Mouse (Mus musculus) ovary, postnatal 36 days (tissue): ENCODE measurements around the gene Ncmap.
A peak's percentile ranks its signal among the peaks of the same experiment; 100 is the strongest.
"Not testable (repeated sequence)": the region's sequence is repeated elsewhere in the genome, so short reads cannot be mapped to it uniquely, and the experiment has no call there.

Source experiments
- DNase-seq: peaks from one replicate; pipeline ENCODE4 v3.0.0; 2022; ENCODE audit warnings: low spot score, mixed read lengths

The Ncmap gene

DNA sequence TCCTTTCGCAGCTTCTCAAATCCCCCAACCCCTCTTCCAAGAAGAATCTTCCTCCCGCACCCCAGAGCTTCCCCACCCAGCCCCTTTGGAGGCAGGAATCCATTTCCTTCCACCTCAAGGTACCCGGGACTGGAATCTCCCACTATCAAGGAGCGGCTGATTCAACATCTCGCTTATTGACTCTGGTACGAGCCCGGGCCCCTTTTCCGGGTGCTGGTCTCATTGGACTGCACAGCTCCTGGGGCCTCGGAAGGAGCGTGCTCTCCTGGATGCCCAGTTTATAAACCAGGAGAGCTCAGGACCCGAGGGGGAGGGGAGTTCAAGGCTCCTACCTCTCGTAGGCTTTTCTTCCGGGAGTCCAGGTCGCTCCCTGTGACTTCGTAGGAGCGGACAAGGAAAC lies 476 bp downstream of the Ncmap start:
- no peak for DNase-seq

DNA sequence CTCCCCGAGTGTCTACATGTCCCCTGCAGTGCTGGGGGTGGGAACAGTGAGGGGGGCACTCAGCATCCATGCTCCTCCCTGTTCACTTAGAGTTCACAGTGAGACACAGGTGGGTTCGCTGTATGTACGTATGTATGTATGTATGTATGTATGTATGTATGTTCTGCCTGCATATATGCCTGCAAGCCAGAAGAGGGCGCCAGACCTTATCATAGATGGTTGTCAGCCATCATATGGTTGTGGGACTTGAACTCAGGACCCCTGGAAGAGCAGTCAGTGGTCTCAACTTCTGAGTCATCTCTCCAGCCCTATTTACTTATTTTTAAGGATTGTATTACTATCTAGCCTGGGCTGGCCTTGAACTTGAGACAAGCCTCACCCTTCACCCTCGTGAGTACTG lies 1.7 kb downstream of the Ncmap start:
- DNase-seq: no peak

DNA sequence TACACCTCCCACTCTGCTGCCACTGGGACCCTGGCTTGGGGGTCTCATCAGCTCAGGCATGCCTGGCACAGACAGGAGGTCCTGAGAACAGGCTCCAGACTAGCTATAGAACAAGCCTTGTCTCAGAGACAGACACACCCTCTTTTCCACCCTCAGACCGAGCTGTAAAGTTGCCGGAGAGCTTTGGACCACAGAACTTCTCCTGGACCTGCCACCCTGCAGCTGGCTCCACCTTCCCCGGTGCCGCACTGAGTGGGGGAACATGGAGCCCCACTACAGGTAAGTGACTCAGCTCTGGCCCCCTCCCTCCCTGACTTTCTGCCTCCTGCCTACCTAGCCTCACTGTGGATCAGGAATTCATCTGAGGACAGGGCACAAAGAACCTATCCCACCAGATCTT lies 2.7 kb downstream of the Ncmap start:
- no peak for DNase-seq

DNA sequence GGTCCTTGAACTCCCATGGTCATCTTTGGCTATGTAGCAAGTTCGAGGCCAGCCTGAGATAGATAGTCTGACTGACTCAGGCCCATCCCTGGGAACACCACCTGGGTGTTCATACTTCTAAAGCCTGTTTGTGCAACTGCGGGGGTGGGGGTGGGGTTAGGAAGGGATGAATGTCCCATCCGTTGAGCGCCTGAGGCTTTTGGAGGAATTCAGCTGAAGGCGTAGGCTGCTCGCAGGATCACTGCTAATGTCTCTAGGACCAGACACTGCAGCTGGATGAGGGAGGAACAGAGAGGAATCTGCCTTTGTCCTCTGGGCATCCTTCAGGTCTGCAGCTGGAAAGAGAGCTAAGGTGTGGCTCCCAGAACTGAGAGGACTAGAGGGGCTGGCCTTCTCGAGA lies 3.4 kb downstream of the Ncmap start:
- no peak for DNase-seq

DNA sequence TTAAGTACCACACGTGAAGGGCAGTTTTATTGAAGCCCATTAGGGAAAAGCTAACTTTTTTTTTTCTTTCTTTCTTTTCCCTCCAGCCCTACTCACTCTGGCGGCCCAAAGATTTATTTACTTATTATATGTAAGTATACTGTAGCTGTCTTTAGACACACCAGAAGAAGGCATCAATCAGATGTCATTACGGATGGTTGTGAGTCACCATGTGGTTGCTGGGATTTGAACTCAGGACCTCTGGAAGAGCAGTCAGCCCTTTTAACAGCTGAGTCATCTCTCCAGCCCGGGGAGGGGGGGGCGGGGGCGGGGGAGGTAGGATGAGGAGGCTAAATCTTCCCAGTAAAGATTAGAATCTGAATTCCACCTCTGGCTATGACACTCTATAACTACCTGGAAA lies 4.6 kb downstream of the Ncmap start:
- no peak for DNase-seq

DNA sequence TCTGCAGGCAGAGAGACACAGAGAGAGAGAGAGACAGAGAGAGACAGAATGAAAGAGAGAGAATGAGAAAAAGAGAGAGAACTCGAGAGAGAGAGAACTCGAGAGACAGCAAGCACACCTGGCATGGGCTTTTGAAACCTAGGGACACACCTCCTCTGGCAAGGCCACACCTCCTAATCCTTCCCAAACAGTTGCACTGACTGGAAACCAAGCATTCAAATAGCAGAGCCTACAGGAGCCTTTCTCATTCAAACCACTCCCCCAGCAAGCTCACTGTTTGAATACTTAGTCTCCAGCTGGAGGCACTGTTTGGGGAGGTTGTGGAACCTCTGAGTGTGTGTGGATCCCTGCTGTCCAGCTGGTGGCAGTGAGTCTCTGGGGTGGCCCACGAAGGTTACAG lies 5.2 kb downstream of the Ncmap start:
- no peak for DNase-seq

DNA sequence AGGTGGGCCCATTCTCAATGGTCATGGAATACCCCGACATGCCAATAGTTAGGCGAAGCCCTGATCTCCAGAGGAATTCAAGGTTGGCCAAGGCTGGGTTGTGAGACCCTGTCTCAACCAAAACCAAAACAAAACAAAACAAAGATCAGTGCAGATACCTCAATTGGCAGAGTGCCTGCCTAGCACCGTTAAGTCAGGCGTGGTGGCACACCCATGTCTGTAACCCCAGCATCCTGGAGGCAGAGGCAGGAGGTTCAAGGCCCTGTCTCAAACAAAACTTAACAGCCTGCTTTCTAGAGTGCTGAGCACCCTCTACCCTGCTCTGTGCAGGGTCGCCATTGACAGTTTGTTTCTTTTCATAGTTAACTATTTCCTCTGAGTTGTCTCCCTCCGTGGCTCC lies 7.0 kb downstream of the Ncmap start:
- no peak for DNase-seq

DNA sequence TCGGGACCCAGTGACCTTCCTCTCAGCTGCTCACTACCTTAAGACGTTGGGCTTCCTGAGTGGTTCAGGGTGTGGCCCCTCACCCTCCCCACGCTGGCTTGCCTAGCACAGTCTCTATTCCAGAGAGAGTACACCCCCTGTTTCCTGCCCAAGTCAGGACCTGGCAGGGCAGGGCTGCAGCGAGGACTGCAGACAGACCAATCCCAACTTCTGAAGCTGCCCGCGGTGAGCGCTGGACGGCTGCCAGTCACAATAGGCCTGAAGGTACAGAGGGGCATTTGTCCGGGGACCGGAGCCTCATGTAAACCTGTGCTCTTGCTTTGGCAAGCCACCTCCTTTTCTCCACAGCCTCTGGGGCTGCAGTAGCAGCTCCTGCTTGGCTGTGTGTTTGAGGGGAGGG lies 12.4 kb downstream of the Ncmap start:
- DNase-seq: no peak

DNA sequence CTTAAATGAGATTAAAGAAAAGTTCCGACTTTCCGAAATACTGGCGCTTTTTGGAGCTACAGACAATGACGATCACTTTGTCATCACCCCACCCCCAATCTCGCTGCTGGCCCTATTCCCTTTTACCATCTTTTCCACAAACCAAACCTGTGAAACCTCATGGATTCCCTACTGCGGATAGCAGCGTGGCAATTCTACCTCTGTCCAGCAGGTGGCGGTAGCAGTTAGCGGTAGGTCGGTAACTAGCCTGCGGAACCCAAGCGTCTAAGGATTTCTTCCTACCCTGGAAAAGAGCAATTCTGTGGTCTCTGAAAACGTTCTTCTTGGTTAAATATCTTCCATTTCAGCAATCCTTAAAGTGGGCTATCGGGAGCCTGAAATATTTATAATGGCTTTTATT lies 15.7 kb downstream of the Ncmap start:
- DNase-seq: peak; percentile 67

DNA sequence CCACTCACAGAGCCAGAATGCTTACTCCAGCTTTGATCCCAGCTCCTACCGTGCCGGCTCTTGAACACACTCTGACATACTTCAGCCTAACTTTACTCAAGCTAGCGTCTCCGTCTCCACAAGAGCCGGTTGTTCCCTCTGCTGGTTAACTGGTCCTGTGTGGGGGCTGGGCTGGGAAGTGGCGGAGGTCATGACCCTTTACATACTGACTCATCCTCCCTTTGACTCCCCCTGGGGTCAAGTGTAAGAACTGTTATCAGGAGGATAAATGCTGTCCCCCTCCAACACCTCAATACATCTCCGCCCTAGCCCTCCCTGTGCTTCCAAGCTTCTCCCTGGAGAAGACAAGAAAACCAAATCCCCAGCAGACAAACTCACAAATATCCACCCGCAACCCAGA lies 16.7 kb downstream of the Ncmap start:
- DNase-seq: no peak

DNA sequence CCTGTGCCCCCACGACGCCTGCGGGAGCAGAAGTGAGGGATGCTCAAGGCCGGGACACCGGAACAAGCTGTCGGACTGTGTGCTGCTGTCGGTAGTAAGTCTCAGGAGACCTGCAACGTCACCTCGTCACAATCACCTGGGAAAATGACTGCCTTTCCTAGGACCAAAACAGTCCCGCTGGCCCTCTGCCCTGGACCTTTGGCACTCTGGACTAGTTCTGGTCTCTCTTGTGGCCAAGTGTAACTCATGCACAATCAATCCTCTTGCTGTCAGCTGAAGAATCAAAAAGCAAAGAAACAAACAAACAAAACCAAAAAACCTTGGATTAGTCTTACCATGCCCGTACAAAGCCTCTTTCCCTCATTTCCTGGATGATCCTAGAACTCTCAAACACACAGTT lies 20.8 kb downstream of the Ncmap start:
- DNase-seq: no peak

DNA sequence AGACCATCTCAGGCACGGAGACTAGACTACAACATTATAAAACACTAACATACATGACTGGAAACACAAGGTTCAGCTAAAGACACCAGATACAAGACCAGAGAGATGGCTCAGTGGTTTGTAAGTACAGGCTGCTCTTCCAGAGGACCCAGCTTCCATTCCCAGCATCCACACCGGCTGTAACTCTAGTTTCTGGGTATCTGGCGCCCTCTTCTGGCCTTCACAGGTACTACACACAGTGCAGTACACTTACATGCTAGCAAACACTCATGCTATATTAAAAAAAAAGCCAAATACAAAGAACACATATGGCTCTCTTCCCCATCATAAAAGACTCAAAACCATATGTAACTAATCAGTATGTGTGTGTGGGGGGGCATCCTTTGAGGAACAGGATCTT lies 22.6 kb downstream of the Ncmap start:
- no peak for DNase-seq

DNA sequence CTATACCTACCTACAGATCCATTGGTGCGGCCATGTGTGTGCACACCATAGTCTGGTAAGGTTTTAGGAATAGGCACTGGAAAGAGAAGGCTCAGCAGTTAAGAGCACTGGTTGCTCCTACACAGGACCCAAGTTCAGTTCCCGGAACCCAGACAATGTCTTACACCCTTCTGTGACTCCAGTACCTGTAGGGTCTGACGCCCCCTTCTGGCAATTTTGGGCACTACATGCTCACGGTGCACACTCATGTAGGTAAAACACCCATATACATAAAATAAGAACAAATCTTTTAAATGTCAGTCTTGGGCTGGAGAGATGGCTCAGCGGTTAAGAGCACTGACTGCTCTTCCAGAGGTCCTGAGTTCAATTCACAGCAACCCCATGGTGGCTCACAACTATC lies 24.7 kb downstream of the Ncmap start:
- DNase-seq: no peak

DNA sequence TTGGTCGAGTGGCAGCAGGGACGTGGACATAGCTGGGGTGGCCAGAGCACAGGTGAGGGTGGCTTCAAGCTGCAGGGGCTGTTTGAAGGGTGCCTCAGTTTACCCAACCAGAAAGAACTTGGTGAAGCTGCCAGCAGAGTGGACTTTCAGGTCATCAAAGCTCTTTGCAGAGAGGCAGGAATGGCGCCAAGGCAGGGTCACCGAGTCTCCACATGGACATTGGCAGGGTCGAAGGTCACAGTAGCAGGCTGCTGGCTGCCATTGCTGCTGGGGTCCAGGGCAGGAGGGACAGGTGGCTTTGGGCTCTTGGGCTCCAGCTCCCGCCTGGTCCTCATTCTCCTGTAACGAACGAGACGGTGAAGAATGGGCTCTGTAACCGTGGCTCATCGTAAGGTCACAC lies 27.7 kb downstream of the Ncmap start:
- no peak for DNase-seq

DNA sequence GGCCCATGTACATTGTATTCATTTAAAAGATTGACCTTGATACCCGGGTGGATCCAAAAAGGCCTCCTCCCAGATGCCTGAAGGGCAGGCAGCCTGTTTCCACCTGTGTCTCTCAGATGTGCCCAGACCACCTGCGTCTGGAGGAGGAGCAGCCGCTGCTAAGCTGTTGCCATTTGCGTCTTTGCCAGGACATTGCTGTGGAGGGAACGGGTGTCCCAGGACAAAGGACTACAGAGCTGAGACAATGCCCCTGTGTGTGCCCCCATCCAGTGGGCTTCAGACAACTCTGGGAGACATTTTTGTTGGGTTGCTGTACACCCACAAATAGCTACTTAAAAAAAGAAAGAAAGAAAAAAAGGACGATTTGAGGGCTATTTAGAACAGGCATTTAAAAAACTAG lies 35.2 kb downstream of the Ncmap start:
- no peak for DNase-seq

DNA sequence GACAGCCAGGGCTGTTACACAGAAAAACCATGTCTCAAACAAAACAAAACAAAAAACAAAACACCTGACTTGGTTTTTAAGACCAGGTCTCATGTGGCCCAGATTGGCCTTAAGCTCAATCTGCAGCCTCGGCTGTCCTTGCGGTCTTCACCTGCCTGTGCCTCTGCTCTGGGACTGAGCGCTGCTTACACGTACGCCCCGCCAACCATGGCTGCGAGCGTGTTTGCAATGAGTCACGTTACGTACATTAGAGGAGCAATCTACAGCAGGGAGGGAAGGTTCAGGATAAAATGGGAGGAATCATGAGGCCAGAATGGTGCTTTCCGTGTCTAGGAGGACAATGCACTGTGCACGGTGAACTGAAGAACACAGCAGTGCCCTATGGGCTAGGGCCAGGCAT lies 36.3 kb downstream of the Ncmap start:
- DNase-seq: no peak

DNA sequence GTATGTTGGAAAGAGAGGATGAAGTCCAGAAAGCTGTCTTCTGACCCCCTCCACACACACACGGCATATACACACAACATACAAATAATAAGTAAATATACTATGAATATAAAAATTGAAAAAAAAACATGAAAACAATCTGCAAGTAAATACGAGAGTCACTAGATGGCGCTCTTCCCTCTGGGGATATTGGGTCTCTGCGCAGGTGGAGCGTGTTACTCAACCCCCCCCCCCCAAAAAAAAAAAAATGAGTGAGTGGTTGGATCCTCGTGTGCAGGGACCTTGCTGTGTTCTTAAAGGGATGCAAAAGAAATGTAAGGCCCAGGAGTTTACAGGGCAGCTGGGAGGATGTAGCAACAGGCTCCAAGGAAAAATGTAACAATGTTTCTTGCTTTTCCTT lies 39.3 kb downstream of the Ncmap start:
- no peak for DNase-seq

DNA sequence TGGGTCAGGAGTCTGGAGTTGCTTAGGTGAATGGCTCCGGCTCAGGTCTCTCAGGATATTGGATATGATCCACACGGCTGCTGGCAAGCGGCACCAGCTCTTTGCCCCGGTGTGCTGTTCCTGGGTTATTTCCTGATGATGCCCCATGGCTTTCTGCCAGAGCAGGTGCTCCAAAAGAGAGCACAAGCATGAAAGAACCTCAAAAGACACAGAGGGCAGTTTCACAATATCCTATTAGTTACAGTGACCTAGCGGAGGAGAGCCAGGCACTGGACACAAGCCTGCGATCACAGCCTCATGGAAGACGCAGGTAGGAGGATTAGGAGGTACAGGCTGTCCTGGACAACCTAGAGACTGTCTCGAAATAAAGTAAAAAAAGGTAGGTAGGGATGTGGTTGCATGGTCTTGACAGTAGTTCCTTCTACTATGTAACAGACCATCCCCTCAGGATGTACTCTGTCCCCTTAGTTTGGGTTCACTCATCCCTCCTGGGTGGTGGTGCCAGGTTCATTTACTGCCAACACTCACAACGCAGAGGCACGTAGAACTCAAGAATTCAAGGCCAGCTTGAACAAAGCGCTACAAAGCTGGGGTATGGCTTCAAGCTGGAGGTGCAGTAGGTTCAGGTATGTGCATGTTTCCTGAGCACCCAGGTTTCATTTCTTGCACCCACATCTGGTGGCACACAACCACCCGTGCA lies 40.7 kb downstream of the Ncmap start:
- DNase-seq: no peak

DNA sequence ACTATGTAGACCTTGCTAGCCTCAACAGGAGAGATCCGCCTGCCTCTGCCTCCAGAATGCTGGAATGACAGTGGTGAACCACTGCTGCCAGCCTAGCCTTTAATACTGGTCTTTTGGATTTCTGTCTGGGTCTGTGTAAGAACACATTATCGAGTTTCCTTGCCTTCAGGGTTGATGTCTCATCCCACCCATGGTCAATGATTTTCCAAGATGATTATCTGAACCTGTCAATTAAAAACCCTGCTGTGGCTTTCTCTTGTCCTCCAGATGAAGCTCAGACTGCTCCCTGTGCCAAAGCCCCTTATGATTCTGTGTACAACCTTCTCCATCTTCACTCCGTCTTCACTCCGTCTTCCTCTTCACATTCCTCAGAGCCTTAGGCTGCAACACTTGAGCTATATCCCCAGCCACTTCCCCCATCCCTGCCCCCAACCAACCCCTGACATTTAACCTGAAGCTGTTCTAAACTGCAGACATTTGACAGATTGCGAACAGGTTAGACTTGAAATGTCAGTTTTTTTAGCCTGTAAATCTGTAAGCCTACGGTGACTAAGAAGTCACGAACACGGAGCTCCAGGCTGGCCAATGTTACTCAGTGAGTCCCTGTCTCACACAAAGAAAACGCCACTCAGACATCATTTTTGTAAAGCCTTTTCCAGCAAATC lies 42.0 kb downstream of the Ncmap start:
- DNase-seq: no peak

DNA sequence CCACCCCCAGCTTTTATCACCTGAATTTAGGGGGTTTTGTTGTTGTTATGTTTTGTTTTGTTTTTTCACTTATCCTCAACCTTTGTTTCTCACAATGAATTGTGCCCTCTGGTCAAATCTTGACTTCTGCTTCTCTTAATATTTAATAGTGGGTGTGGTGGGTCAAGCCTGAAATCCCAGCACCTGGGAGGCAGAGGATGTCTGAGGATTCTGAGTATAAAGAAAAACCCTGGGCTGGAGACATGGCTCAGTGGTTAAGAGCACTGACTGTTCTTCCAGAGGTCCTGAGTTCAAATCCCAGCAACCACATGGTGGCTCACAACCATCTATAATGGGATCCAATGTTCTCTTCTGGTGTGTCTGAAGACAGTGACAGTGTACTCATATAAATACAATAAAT lies 43.3 kb downstream of the Ncmap start:
- DNase-seq: not testable (repeated sequence)

DNA sequence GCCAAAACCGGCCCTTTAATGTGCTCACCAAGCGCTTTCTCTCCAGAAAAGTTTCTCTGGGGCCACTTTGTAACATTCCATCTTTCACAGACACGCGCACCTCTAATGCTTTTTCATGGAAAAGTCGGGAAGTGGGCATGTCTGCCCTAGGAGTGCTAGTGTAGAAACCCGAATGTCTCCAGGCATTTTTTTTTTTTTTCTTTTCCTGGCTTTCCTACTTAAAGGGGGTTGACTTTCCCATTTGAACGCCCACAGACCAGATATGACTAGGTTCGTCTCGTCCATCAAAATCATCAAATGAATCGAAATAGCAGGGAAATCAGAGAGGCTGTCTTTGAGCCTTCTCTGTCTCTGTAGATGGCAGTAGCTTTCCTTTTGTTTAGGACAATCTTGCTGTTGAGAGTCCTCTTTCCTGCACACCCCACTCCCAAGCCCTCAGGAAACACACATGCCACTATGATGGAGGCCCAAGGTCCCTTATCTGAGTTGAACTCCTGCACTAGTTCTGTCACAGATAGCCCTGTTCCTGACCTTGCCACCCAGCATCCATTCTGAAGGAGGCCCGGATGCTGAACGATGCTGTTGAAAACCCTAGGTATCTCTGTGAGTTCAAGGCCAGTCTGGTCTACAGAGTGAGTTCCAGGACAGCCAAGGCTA lies 44.1 kb downstream of the Ncmap start:
- no peak for DNase-seq

DNA sequence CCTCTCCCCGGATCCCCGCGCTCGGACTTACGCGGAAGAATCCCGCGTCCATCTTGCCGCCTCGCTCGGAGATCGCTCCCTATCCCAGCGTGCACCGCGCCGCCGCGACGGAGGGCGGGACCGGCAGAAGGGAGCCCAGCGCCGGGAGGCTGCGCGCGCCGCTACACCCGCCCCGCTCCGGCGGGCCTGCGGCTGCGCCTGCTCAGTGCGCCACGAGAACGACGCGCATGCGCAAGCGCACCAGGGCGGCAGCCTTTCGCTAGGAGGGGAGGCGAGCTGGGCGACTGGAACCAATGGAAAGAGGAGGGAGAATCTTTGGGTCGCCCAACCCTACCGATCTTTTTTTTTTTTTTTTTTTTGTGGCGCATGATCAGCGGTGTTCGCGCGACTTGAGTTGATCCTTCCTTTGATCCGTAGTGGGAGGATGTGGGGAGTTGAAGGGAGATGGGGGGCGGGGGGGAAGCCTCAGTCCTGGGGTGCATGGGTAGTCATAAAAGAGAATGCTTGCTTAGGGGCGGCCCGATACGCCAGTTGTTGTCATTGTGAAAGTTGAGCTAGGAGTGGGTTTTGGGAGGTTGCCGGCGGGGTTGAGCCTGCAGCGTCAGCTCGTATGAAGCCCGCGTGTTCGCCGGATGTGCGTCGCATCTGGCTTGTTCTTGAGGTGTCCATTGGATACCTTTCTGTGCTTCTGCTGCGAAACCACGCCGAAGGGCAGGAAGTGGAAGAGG lies 44.8 kb downstream of the Ncmap start, which contains the start of gene Srrm1:
Srrm1 (minus strand) TSS at position 256 of the 728 bp plus-strand sequence.
- peak; percentile 100 for DNase-seq
